Mouse (Mus musculus): ENCODE results near the gene Gxylt2. TPM values are rescaled to one million over a fixed set of nuclear protein-coding genes. Genes with fewer than 3 reads are reported as not detected.

Gxylt2 gene
- polyA plus RNA-seq (2016; fragmentation: Nextera tagmentation; extraction: Ambion mirVana): 5.2 and 5.5 TPM in 2 replicates

- no peaks in the 10 kb centered on the region for H3K9me3 ChIP-seq
- no peaks in the 10 kb centered on the region for H3K36me3 ChIP-seq
- ATAC-seq (ENCODE audit: low FRiP score, low read depth): peak; percentile 68
- peaks cover 8% of the 10 kb centered on the region; the same call in 1 of the 2 replicates for H3K4me1 ChIP-seq
- peak within 1 kb of the TSS; percentile 58 for H3K4me3 ChIP-seq
- no peak within 1 kb of the TSS for H3K27ac ChIP-seq
- peaks cover 20% of the 10 kb centered on the region for H3K27me3 ChIP-seq (replicated peaks)
- H3K9ac ChIP-seq: peak within 1 kb of the TSS; percentile 66
- H3K4me2 ChIP-seq (replicated peaks): peak within 1 kb of the TSS; percentile 89
- under 1% methylated on average over 77 of the region's 77 CpGs for whole genome bisulfite sequencing
Measured at GRCm38 (mm10) chr6:100704574-100705365, at the start of gene Gxylt2. Gene Gxylt2 (plus strand): TSS chr6:100704734.

DNA sequence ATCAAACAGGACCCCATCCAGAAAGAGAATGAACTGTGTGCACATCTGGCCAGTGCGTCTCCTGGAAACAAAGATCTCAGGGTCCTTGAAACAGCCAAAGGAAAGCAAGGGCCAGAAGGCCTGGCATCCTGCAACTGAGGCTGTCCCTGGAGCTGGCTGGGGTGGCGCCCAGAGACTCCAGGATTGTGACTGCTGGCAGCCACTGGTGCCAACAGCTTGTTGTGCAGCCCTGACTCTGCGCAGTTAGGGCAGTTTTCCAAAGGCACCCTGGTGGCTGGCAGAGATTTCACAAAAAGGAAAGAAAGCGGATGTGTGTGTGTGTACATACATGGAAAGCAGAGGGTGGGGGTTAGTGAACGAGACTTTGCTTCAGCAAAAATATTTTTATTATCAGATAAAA, 44.1 kb upstream of the Gxylt2 start:
- Histone ChIP-seq H3K36me3 (peaks cover 25% of the 10 kb centered on the region), H3K4me1 (no peaks in the 10 kb centered on the region), H3K4me2 (replicated peaks) (no peak overlapping the region), H3K9me3 (no peaks in the 10 kb centered on the region), H3K27ac (no peak overlapping the region), H3K27me3 (replicated peaks) (no peaks in the 10 kb centered on the region), H3K4me3 (no peak overlapping the region), H3K9ac (no peak overlapping the region)
- no peak for ATAC-seq (ENCODE audit: low FRiP score, low read depth)
- 91% methylated on average over 5 of the region's 5 CpGs for WGBS

- Histone ChIP-seq H3K27ac (no peak overlapping the region), H3K9me3 (no peaks in the 10 kb centered on the region), H3K27me3 (replicated peaks) (no peaks in the 10 kb centered on the region), H3K36me3 (peaks cover 25% of the 10 kb centered on the region), H3K9ac (no peak overlapping the region), H3K4me3 (no peak overlapping the region), H3K4me1 (no peaks in the 10 kb centered on the region), H3K4me2 (replicated peaks) (no peak overlapping the region)
- no peak for ATAC-seq (ENCODE audit: low FRiP score, low read depth)
- 78% methylated on average over 6 of the region's 6 CpGs for WGBS
Measured at GRCm38 (mm10) chr6:100662224-100662623, 42.3 kb upstream of the Gxylt2 start.

- H3K36me3 ChIP-seq: peaks cover 19% of the 10 kb centered on the region
- no peaks in the 10 kb centered on the region for H3K9me3 ChIP-seq
- H3K27ac ChIP-seq: no peak overlapping the region
- no peak overlapping the region for H3K9ac ChIP-seq
- no peak overlapping the region for H3K4me3 ChIP-seq
- H3K27me3 ChIP-seq (replicated peaks): no peaks in the 10 kb centered on the region
- ATAC-seq (ENCODE audit: low FRiP score, low read depth): no peak
- peaks cover 4% of the 10 kb centered on the region; the same call in 1 of the 2 replicates for H3K4me1 ChIP-seq
- H3K4me2 ChIP-seq (replicated peaks): no peak overlapping the region
- 87% methylated on average over 8 of the region's 8 CpGs for WGBS
Measured at GRCm38 (mm10) chr6:100667644-100668043, 36.9 kb upstream of the Gxylt2 start.

DNA sequence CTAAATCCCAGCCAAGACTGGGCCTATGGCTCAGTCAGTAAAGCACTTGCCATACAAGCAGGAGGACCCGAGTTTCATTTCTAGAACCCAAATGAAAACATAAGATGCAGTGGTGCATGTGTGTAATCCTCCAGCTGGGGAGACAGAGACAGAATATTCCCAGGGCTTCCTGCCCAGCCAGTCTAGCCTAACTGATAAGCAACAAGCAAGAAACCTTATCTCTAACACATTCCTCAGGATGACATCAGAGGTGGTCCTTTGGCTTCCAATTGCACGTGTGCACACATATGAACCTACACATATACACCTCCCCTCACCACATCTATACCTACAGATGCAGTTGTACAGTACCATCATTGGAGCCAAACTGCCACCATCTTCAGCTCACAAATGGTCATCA, 35.7 kb upstream of the Gxylt2 start:
- Histone ChIP-seq H3K27me3 (replicated peaks) (no peaks in the 10 kb centered on the region), H3K4me1 (peaks cover 4% of the 10 kb centered on the region; the same call in 1 of the 2 replicates), H3K9ac (no peak overlapping the region), H3K36me3 (peaks cover 8% of the 10 kb centered on the region), H3K4me3 (no peak overlapping the region), H3K9me3 (no peaks in the 10 kb centered on the region), H3K4me2 (replicated peaks) (no peak overlapping the region), H3K27ac (no peak overlapping the region)
- no peak for ATAC-seq (ENCODE audit: low FRiP score, low read depth)
- 85% methylated on average over 2 of the region's 2 CpGs for whole genome bisulfite sequencing

- Histone ChIP-seq H3K27ac (no peak overlapping the region), H3K27me3 (replicated peaks) (no peaks in the 10 kb centered on the region), H3K4me2 (replicated peaks) (peak overlapping the region; percentile 95), H3K9ac (peak overlapping the region; percentile 62), H3K4me1 (peaks cover 4% of the 10 kb centered on the region; the same call in 1 of the 2 replicates), H3K36me3 (no peaks in the 10 kb centered on the region), H3K4me3 (peak overlapping the region; percentile 82), H3K9me3 (no peaks in the 10 kb centered on the region)
- under 1% methylated on average over 32 of the region's 32 CpGs for WGBS
- ATAC-seq (ENCODE audit: low FRiP score, low read depth): peak; percentile 66
Measured at GRCm38 (mm10) chr6:100670370-100670841, 34.1 kb upstream of the Gxylt2 start.

DNA sequence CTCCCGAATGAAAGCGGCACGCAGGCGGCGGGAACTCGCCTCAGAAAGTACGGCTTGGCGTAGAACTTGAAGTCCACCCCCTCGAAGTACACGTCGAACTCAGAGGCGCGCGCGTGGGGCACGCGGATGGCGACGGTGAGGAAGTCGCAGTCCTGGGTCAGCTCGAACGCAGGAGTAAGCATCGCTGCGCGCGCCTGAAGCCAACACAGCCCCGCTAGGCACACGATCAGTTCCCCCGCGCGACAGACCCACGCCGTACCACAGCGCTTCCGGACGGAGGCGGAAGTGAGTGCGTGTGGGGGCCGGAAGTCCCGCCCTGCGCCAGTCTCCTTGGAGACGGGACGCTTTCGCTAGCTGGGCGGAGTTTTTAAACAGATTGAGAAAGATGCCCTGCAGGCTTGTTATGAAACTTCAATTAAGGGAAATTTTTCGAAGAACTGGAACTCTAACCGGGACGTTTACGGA, 33.6 kb upstream of the Gxylt2 start, which contains the start of gene Shq1:
TSS of gene Shq1 (minus strand) at position 278 of the 465 bp plus-strand sequence.
- H3K4me2 ChIP-seq (replicated peaks): peak within 1 kb of the TSS; percentile 95
- peak; percentile 93 for ATAC-seq (ENCODE audit: low FRiP score, low read depth)
- peaks cover 4% of the 10 kb centered on the region; the same call in 1 of the 2 replicates for H3K4me1 ChIP-seq
- H3K27ac ChIP-seq: no peak within 1 kb of the TSS
- H3K4me3 ChIP-seq: peak within 1 kb of the TSS; percentile 82
- H3K9me3 ChIP-seq: no peaks in the 10 kb centered on the region
- H3K27me3 ChIP-seq (replicated peaks): no peaks in the 10 kb centered on the region
- whole genome bisulfite sequencing: under 1% methylated on average over 49 of the region's 49 CpGs
- no peaks in the 10 kb centered on the region for H3K36me3 ChIP-seq
- H3K9ac ChIP-seq: peak within 1 kb of the TSS; percentile 62

DNA sequence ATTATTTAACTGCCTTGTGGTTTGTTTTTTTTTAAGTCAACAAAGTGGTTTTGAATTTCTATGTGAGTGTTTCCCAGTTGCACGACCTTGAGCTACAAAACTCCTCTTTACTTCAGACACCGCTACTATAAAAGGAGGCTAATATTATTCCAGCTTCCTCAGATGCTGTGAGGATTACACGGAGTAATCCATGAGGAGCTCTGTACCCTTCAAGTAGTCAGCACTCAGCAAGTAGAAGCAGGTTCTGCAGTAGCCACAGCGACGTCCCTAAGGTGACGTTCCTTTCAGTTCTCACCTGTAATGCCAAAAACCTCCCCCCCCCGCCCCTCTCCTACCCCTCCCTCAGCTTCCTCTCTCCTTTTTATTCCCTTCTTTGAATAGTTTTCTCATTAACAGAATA, 33.1 kb upstream of the Gxylt2 start:
- Histone ChIP-seq H3K27me3 (replicated peaks) (no peaks in the 10 kb centered on the region), H3K4me1 (peaks cover 4% of the 10 kb centered on the region; the same call in 1 of the 2 replicates), H3K4me3 (peak overlapping the region; percentile 82; the same call in 1 of the 2 replicates), H3K9me3 (no peaks in the 10 kb centered on the region), H3K27ac (no peak overlapping the region), H3K9ac (no peak overlapping the region), H3K36me3 (no peaks in the 10 kb centered on the region), H3K4me2 (replicated peaks) (peak overlapping the region; percentile 95)
- ATAC-seq (ENCODE audit: low FRiP score, low read depth): peak; percentile 46
- WGBS: 9% methylated on average over 7 of the region's 7 CpGs

DNA sequence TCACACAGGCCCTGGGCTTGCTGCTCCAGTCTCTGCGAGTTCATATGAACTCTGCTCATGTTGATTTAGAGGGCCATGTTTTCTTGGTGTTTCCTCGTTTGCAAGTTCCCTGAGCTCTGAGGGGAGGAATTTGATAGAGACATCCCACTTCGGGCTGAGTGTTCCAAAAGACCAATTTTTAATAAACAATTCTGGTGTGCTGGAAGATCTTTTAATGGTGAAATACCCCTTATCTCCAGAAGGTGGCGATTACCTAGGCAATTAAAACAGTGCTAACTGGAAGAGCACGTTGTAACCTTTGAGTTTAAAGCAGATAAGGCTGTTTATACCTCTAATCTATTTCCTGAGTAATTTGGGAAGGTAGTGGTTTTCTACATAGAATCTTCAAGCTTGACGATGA, 29.6 kb upstream of the Gxylt2 start:
- Histone ChIP-seq H3K27me3 (replicated peaks) (no peaks in the 10 kb centered on the region), H3K9ac (no peak overlapping the region), H3K36me3 (no peaks in the 10 kb centered on the region), H3K9me3 (no peaks in the 10 kb centered on the region), H3K27ac (no peak overlapping the region), H3K4me1 (peaks cover 4% of the 10 kb centered on the region; the same call in 1 of the 2 replicates), H3K4me3 (no peak overlapping the region), H3K4me2 (replicated peaks) (no peak overlapping the region)
- WGBS: 33% methylated on average over 6 of the region's 6 CpGs
- no peak for ATAC-seq (ENCODE audit: low FRiP score, low read depth)

DNA sequence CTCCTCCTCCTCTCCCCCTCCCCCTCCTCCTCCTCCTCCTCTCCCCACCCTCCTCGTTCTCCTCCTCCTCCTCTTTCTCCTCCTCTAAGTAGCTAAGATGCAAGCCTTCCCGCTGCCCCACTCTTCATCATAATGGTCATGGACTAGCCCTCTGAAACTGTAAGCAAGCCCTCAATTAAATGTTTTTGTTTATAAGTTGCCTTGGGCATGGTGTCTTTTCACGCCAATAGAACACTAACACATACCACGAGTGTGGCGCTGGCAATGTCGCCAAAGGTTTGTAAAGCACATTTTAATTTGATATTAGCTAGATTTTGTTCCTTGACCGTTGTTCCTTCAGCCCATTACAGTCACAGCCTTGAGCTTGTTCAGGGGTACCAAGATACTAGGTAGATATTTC, 28.1 kb upstream of the Gxylt2 start:
- no peak overlapping the region for H3K4me2 ChIP-seq (replicated peaks)
- no peak overlapping the region for H3K27ac ChIP-seq
- no peak for ATAC-seq (ENCODE audit: low FRiP score, low read depth)
- no peaks in the 10 kb centered on the region for H3K36me3 ChIP-seq
- H3K9me3 ChIP-seq: no peaks in the 10 kb centered on the region
- H3K4me3 ChIP-seq: no peak overlapping the region
- H3K9ac ChIP-seq: no peak overlapping the region
- H3K4me1 ChIP-seq: no peaks in the 10 kb centered on the region; the same call in 1 of the 2 replicates
- 92% methylated on average over 6 of the region's 7 CpGs for WGBS
- no peaks in the 10 kb centered on the region for H3K27me3 ChIP-seq (replicated peaks)

- no peaks in the 10 kb centered on the region for H3K9me3 ChIP-seq
- no peak overlapping the region for H3K27ac ChIP-seq
- no peak for ATAC-seq (ENCODE audit: low FRiP score, low read depth)
- H3K4me3 ChIP-seq: no peak overlapping the region
- no peaks in the 10 kb centered on the region for H3K27me3 ChIP-seq (replicated peaks)
- WGBS: 98% methylated on average over 2 of the region's 2 CpGs
- H3K4me2 ChIP-seq (replicated peaks): no peak overlapping the region
- no peaks in the 10 kb centered on the region for H3K36me3 ChIP-seq
- H3K4me1 ChIP-seq: no peaks in the 10 kb centered on the region
- no peak overlapping the region for H3K9ac ChIP-seq
Measured at GRCm38 (mm10) chr6:100678636-100679035, 25.9 kb upstream of the Gxylt2 start.

DNA sequence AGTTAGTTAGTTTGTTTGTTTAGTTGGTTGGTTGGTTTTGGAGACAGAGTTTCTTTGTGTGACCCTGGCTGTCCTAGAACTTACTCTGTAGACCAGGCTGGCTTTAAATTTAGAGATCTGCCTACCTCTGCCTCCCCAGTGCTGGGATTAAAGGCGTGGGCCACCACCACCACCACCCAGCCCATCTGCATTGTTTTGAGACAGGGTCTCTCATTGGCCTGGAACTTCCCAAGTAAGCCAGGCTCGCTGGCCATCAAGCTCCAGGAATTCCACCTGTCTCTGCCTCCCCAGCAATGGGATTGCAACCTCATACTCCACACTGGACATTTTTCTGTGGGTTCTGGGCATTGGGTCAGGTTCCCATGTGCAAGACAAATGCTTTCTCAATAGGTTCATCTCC, 18.2 kb upstream of the Gxylt2 start:
- no peaks in the 10 kb centered on the region for H3K27me3 ChIP-seq (replicated peaks)
- H3K4me1 ChIP-seq: no peaks in the 10 kb centered on the region
- WGBS: 82% methylated on average over 2 of the region's 2 CpGs
- ATAC-seq (ENCODE audit: low FRiP score, low read depth): no peak
- no peak overlapping the region for H3K4me3 ChIP-seq
- H3K4me2 ChIP-seq (replicated peaks): no peak overlapping the region
- no peak overlapping the region for H3K27ac ChIP-seq
- H3K9me3 ChIP-seq: no peaks in the 10 kb centered on the region
- no peaks in the 10 kb centered on the region for H3K36me3 ChIP-seq
- H3K9ac ChIP-seq: no peak overlapping the region
